Mouse (Mus musculus) CD4-positive helper T cell, adult 2 months (primary cell): Measurements from ENCODE around the gene 2010300C02Rik.
A peak's percentile ranks its signal among the peaks of the same experiment; 100 is the strongest.

Source experiments
- DNase-seq: peaks from one replicate; pipeline ENCODE4 v3.0.0-alpha.2; 2012; ENCODE audit warnings: low read depth, missing footprints, low spot score

2010300C02Rik gene

GRCm38 (mm10) chr1:37711596-37712356 is 8.1 kb downstream of the 2010300C02Rik start:
- no peak for DNase-seq

DNA sequence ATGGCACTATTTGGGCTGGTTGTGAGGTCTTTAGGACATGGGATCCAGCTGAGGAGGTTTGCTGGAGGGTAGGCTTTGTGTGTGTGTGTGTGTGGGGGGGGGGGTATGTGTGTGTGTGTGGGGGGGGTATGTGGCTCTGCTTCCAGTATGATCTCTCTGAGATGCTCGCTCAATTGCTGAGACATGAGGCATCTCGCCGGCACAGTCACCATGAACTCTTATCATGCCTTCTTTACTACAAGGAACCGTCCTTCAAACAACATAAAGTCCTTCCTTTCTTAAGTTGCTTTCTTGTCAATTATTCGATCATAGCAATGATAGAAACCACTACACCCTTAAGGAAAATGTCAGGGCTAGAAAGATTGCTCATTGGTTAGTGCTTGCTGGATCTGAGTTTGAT is 8.8 kb downstream of the 2010300C02Rik start:
- DNase-seq, result no peak

- DNase-seq, result no peak
These were observed 10.1 kb downstream of the 2010300C02Rik start for GRCm38 (mm10) chr1:37709736-37710135.

DNA sequence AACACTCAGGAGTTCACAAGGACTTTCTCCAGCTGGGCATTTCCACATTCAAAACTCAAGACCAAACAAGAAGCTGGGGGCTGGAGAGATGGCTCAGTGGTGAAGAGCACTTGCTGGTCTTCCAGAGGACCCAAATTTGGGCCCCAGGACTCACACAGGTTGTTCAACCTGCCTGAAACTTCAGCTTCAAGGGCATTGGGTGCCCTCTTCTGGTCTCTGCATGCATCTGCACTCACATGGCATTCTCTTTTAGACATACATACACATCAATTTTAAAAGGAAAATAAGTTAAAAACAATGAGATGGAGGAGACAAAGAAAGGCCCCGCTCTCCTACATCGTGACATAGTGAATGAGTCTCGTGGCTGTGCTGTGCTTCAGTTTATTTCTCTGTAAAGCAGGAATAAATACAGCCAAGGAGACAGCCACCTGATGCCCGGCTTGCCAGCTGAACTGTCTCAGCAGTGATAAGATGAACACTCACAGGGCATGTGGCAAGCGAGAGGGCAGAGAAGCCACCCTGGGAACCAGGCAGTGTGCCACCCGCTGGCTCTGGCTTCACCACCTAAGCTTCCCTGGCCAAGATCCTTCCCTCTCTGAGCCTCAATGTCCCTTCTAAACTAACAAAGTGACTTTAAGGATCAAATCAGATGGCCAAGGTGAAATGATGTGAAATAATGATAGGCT is 11.5 kb downstream of the 2010300C02Rik start:
- DNase-seq, result no peak

GRCm38 (mm10) chr1:37702326-37702725 is 17.6 kb downstream of the 2010300C02Rik start:
- DNase-seq, result no peak

DNA sequence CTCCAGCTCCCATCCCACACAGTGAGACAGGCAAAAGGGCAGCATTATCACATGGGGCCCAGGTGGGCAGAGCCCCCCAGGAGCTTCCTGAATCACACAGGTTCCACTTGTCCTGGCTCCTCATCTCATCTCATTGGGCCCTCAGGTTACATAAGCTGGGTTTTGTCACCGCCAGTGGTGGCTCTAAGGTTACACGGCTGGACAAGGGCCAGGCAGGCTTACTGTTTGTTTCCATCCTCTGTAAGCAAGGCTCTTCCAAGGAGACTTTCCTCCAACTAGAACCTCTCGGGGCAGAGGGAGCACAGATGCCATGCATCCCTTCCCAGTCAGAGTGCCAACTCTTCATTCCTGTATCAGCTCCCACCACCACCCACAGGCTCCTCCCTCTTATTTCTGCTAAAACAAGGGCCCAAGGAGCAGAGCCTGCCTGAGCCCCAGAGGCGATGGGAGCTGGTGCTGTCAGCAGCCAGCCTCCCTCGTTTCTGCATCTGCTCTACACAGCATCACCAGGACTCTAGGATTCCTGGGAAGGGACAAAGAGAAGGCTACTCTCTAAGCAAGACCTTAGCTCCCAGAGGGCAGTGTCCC is 20.9 kb downstream of the 2010300C02Rik start:
- DNase-seq, result no peak

GRCm38 (mm10) chr1:37698186-37698839 is 21.6 kb downstream of the 2010300C02Rik start:
- DNase-seq, result peak; percentile 30

GRCm38 (mm10) chr1:37696918-37697317 is 23.0 kb downstream of the 2010300C02Rik start:
- DNase-seq, result peak; percentile 22

- no peak for DNase-seq
These were observed 24.2 kb downstream of the 2010300C02Rik start for GRCm38 (mm10) chr1:37695732-37696131.

GRCm38 (mm10) chr1:37694417-37694816 is 25.5 kb downstream of the 2010300C02Rik start:
- DNase-seq, result no peak

DNA sequence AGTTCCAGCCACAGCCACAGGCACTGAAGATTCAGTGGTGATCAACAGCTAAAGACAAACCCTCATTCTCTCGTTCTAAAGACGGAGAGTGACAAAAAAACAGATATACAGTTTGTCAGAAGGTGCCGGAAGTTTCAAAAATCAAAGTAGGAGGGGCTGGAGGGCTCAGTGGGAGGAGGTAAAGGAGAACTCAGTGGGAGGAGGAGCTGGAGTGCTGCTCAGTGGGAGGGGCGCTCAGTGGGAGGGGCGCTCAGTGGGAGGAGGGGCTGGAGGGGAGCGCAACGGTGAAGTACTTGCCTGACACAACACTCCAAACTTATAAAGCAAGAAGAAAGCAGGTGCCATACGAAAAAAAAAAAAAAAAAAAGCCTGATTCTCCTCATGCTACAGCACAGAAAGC is 28.7 kb downstream of the 2010300C02Rik start:
- DNase-seq, result peak; percentile 68

DNA sequence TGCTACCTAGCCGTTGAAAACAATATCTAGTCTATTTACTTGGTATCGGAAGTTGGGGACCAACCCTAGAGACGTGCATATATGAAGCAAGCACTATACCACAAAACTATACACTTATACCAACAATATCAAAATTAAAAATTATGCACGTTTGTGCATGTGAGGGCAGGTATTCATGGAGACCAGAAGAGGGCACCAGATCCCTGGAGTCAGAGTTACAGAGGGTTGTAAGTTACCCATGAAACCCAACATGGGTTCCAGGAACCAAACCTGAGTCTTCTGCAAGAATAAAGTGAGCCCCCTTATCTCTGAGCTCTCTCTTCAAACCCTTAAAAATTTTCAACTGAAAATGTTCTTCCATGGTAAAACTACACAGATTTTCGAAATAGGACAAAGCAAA is 29.2 kb downstream of the 2010300C02Rik start:
- no peak for DNase-seq

- DNase-seq, result no peak
These were observed 30.2 kb downstream of the 2010300C02Rik start for GRCm38 (mm10) chr1:37689730-37690129.

DNA sequence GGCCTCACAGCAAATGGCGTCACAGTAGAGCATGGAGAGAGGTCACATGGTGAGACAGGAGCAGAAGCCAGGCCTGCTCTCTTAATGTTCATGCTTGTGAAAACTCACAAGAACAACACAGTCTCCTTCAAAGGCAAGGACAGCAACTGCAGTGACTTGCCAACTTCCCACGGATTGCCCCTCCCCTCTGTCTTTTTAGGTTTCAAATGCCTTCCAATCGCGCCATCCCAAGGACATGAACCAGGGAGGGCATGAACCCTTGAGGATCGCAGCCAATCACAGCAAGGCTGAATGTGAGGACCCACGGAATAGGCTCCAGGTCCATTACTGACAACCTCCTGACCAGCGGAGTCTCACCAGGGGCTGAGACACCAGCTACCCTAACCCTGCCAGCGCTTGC is 31.5 kb downstream of the 2010300C02Rik start:
- DNase-seq, result no peak

GRCm38 (mm10) chr1:37687515-37687914 is 32.4 kb downstream of the 2010300C02Rik start:
- no peak for DNase-seq

GRCm38 (mm10) chr1:37686953-37687441 is 32.9 kb downstream of the 2010300C02Rik start:
- DNase-seq, result no peak

- peak; percentile 59 for DNase-seq
These were observed 41.4 kb downstream of the 2010300C02Rik start for GRCm38 (mm10) chr1:37678327-37679123.

- no peak for DNase-seq
These were observed 42.8 kb downstream of the 2010300C02Rik start for GRCm38 (mm10) chr1:37676967-37677512.

DNA sequence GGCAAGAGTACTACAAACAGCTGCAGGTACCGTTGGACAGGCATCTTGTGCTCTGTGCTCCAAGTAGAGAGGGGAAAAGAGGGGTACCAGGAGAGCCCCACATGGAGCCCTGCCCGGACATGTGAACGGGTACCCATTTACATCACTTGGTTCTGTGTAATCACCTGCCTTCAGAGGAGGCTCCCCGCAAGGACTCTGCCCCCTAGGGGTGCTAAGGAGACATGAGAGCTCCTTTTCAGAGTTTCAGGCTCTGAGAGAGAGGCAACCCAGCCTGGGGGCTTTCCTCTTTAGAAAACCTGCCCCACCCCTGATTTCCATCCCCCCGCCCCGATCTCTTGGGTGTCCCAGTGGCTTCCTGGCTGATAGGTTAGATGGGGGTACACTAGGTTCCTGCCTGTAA is 44.4 kb downstream of the 2010300C02Rik start:
- DNase-seq, result no peak

GRCm38 (mm10) chr1:37674266-37674665 is 45.6 kb downstream of the 2010300C02Rik start:
- no peak for DNase-seq

DNA sequence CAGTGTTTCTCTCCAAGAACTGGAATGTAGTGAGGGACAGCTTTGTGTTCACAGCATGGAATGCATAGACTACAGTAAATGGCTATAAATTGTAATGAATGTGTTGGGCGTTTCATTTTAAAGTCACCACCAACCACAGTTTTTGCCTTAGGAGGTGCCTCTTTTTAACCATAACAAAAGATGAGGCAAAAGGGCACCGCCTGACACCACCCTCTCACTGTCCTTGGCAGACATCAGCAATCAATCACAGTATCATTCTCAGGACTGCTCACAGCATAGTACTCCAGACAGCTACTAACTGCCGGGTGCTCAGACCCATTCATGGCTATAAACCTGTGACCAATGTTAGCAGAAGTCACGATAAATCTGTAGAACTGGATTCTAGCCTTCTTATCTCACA is 48.6 kb downstream of the 2010300C02Rik start:
- DNase-seq, result no peak
